Mouse (Mus musculus) kidney, adult 9 months (tissue): Measurements from ENCODE around the gene Rhoj.

Experiments used
- DNase-seq: peaks from one replicate; pipeline ENCODE4 v3.0.0; 2022

Rhoj gene

DNA sequence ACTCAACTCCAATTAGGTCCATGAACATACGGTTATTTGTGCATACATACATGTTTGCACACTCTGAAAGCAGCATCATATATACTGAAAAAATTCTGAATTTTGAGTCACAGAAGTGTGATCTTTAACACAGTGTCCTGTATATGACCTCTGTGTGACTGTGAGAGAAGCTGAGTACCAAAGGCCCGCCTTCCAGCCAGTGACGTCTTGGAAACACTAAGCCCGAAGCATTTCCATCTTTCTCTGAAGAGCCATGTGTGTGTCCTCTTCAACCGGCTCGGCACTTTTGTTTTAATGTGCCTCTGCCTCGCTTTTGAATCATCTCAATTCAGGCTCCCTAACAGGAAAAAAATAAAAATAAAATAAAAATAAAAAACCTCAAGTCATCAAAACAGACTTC, 43.7 kb downstream of the Rhoj start:
- no peak for DNase-seq

- peak; percentile 15 for DNase-seq
Observed at GRCm38 (mm10) chr12:75352410-75352809, 44.3 kb downstream of the Rhoj start.

- DNase-seq, result no peak
Observed at GRCm38 (mm10) chr12:75354354-75354753, 46.2 kb downstream of the Rhoj start.

- DNase-seq, result no peak
Observed at GRCm38 (mm10) chr12:75357781-75358180, 49.7 kb downstream of the Rhoj start.

- DNase-seq, result peak; percentile 10
Observed at GRCm38 (mm10) chr12:75358714-75359113, 50.6 kb downstream of the Rhoj start.

GRCm38 (mm10) chr12:75359500-75359899, 51.4 kb downstream of the Rhoj start:
- no peak for DNase-seq

DNA sequence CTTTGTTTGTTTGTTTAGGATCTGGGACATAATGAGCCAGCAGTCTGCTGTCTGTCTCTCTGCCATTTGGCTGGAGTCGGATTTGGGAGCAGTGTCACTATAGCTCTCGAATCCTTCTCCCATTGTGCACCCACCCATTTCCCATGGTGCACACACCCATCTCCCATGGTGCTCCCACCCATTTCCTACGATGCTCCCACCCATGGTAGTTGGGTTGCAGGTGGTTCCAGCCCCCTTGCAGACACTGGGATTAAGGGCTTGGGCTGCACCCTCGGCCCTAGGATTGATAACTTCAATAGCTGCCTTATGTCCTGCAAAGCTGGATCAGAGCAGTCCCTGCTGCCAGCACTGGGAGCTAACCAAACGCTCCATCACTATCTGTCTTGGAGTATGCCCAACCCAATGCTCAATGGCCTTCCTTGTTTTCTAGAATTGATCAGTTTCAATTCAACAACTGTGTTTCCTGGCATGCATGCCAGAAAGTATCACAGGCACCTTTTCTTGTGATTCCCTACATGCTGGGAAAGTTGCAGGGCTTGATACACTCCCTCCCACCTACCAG, 51.9 kb downstream of the Rhoj start:
- no peak for DNase-seq

DNA sequence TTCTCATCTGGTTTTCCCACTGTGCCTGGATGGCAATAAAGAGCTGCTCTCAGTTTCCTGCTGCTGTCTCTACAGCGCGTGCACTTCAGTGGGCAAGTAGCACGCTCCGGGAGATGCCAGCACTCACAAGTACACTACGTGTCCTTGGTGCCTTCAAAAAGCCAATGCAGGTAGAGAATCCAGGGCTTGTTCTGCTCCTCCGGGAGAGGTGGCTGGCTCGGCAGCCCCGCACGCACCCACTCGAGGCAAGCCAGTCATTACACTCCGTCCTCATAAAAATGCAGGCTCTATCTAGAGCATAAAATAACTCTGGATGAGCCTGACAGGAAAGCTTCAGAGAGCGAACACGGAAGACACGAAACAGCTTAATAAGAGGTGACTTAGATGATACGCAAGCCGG, 54.3 kb downstream of the Rhoj start:
- no peak for DNase-seq

GRCm38 (mm10) chr12:75364416-75364815, 56.3 kb downstream of the Rhoj start:
- no peak for DNase-seq

- no peak for DNase-seq
Observed at GRCm38 (mm10) chr12:75365621-75366124, 57.6 kb downstream of the Rhoj start.

- DNase-seq, result no peak
Observed at GRCm38 (mm10) chr12:75367371-75367770, 59.2 kb downstream of the Rhoj start.

DNA sequence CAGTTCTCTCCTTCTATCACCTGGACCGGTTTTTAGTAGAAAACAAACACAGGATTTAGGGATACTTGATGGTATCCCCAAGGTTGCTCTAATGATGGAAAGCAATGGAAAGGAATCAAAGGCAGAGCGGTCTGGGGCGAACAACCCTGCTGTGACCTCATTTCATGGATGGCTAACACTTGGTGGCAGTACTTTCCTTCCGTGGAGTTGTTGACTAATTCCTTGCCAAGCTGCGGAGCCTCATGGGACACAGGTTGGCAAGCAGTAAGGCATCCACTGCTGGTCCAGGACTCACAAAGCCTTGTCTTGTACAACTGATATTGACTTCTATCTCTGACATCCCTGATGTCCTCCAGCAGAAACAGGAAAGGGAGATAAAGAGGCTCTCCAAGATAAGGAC, 60.4 kb downstream of the Rhoj start:
- DNase-seq, result no peak

DNA sequence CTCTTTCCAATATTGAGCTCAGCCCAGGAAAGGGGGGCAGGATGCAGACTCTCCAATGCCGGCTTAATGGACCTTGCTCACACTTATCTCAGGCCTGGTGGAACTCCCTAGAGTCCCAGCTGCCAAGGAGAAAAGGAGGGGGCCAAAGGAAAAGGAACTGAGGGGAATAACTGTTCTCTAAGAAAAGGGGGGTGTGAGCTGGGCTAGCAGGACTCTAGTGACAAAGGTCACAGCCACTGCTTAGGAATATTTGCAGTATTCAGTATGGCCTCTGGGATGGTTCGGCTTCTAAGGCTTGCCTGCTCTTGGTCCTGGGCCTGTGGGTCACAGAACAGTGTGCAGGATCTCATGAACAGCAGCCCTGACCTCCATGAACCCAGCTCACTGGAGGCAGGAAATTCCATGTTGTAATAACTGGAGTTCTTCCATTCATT, 61.3 kb downstream of the Rhoj start:
- DNase-seq, result peak; percentile 35

DNA sequence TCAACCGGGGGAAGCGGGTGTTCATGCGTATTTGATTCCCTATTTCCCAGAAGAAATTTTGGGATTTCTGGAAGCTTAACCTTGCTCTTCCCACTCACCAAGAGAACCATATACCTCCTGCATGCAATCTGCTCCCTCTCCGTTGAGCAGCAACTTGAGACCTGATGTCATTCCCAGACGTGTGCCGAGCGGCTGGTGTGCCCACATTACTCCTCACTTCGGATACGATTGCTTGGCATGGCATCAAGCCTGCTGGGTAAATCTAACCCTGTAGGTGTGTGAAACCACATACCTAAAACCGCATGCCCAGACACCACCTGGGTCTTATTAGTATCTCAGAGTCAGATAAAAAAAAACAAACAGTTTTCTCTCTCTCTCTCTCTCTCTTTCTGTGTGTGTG, 66.3 kb downstream of the Rhoj start:
- no peak for DNase-seq

DNA sequence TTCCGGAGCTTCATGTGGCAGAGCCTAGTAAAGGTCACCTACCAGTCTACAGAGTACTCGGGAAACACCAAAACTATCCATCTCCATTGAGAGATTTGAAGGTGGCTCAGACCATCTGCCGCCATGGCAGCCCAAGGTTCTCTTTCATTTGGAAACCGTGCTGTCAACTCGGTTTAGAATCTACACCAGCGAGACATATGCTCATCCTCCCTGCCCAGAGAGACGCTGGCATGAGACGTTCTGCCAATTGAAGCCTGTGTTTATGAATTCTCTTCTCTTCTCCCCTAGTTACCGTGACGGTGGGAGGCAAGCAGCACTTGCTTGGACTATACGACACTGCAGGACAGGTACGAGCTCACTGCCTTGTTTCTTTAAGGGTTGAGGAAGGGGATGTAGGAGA, 66.9 kb downstream of the Rhoj start:
- no peak for DNase-seq

DNA sequence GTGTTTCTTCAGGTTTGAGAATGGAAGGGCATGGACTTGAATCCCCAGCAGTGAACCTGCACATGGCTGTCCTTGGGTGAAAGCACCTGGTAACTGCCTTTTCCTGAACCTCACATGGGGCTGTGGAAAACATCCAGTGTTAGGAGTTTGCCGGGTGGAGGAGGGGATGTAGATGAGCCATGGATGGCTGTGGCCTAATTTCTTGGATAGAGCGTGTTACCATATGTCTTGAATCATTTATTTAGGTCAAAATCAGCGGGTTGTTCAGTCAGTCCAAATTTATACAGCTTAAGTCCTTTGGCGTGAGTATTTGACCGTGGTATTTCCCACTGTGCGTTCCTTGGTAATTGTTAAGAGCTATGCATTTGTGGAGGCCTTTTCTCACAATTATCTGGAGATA, 68.0 kb downstream of the Rhoj start:
- DNase-seq, result no peak

DNA sequence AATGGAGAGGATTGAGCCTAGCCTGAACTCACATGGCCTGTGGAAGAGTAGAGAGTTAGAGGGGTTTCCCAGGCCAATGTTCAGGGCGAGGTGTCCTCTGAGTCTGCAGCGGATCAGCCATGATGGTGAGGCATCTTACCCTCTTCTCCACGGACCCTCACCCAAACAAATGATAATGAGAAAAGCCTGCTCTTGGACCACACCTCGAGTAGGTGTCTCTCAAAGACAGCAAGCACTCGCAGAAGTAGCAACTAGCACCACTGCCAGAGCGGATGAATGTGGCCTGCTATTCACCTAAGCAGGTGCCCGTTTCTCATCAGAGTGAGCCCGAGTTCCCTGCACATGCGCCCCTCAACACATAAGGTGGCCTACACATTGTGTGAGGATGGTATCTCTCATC, 78.6 kb downstream of the Rhoj start:
- DNase-seq, result no peak

DNA sequence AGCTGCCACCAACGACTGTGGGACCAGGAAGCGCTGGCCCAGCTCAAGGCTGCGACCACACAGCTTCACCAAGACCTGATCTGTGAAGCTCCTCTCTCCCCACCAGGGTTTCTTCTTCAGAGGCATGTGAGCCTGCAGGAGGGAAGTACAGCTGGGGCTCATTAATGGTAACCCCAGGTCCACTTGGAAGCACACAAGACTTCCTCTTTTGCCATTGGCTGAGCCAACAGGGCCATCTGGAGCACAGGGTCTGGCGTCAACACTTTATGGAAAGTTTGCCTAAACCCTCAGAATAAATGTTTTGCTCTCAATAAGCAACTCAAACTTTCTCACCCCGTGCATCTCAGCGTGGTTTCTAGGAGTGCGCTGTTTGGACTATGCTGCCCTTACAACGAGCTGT, 79.0 kb downstream of the Rhoj start:
- no peak for DNase-seq

DNA sequence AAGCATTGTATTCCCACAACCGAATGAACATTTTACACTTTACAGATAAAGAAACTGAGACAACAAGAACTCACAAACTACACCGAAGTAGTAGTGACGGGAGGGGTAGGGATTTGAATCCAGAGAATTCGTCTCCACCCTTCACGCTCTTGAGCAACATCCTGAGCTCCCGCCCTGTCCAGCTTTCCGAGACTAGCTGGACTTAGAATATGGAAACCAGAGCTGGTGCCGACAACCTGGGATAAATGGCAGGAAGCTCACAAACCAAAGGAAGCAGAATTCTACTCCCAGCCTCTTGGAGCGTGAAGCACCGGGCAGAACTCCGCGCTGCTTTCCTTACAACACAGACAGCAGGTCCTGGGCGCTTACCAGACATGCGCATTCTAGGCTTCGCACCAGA, 79.7 kb downstream of the Rhoj start:
- no peak for DNase-seq

GRCm38 (mm10) chr12:75388521-75388920, 80.4 kb downstream of the Rhoj start:
- no peak for DNase-seq

DNA sequence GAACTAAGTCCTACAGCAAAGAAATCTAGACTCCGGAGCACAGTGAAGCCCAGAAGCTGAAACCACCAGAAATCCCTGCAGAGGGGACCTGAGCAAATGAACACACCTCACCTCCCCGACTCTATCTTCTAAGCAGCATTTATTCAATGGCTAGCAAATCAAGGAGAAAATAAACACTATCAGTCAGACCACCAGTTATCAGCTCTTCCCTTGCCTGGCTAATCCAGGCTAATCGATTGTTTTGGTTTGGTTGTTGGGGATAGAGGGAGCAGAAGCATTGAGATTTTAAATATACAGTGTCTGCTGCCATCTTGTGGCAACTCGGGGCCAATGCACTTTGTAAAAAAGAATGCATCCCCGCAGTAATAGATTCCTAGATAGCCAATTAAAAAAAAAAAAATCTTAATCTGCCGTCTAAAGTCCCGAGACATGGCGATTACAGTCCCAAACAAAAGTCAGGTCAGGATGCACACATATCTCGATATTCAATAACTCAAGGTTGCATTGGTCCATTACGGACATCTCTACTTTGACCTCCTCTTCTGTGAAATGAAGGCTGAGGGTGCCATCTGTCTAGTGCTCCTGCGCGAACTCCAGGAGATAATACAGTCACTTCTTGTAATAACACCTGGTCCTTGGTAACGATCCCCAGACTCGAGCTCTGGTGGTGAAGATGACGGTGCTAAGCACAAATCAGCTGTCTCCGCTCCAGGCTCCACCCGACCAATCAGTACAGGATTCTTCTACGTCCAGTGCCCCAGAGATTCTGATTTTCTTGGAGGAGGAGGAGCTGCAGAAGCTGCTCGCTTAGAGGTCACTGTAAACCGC, 81.4 kb downstream of the Rhoj start:
- DNase-seq, result peak; percentile 50

DNA sequence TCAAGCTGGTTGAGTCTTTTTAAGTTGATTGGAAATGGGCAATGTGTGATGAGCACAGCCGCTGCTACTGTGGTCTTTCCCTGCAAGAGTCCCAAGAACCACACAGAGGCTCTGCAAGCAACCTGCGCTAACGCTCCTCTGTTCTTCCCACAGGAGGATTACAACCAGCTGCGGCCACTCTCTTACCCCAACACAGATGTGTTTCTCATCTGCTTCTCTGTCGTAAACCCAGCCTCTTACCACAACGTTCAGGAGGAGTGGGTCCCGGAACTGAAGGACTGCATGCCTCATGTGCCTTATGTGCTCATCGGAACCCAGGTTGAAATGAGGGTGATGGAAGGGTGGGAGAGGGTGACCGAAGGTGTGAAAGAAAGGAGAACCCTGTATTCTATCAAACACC, 83.4 kb downstream of the Rhoj start:
- DNase-seq, result no peak

- no peak for DNase-seq
Observed at GRCm38 (mm10) chr12:75394011-75394773, 86.1 kb downstream of the Rhoj start.

DNA sequence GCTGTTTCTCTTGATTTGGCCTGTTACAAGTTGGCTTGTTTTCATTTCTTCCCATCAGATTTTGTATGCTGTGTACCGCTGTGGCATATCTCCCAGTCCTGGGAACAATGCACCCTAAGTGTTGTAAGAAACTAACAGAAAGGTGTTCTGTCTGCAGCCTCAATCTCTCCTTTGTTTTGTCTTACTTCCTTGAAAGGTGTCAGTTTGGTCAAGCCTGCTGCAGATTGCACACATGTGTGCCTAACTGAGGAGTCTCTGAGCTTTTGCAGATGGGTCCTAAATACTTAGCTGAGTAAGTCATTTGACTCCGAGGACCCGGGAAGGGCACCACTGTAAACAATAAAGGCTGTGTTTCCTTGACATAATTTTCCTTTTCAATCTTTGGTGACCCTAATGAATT, 88.5 kb downstream of the Rhoj start:
- no peak for DNase-seq
